Mouse (Mus musculus) cortical plate, adult 2 months (tissue): ENCODE measurements around the gene Olfr1371.

Experiments used
- CTCF ChIP-seq: fragments of 200-500 bp; IDR thresholded peaks from 2 replicates; pipeline ENCODE4 v1.5.1; 2011; ENCODE audit warnings: mild to moderate bottlenecking, control low read depth, low read length; ENCODE audit not compliant: insufficient read depth; ENCODE audit errors: extremely low read depth
- POLR2A ChIP-seq: fragments of 200-500 bp; IDR thresholded peaks from 2 replicates; pipeline ENCODE4 v1.6.1; 2011; ENCODE audit warnings: mild to moderate bottlenecking, low read length, control low read depth; ENCODE audit not compliant: insufficient read depth; ENCODE audit errors: extremely low read depth

- TF ChIP-seq CTCF (no peak), POLR2A (no peak)
Observed at GRCm38 (mm10) chr11:52225986-52226599, 12.3 kb upstream of the Olfr1371 start.
